Mouse (Mus musculus) heart, adult 2 months (tissue): ENCODE results near the gene Nek2. TPM values are rescaled to one million over a fixed set of nuclear protein-coding genes. Genes with fewer than 3 reads are reported as not detected.
A peak's percentile ranks its signal among the peaks of the same experiment; 100 is the strongest.

Source experiments
- DNase-seq, 2 experiments: peaks; one replicate each; pipeline ENCODE4 v3.0.0; 2021
- H3K27ac ChIP-seq: fragments of 200-600 bp; 2 replicates; pipeline ENCODE4 v1.8.1; 2022
- H3K27me3 ChIP-seq: fragments of 200-500 bp; 2 replicates; pipeline ENCODE4 v1.6.1; 2012; ENCODE audit warnings: mild to moderate bottlenecking, low read length, inconsistent platforms, mixed read lengths; ENCODE audit not compliant: control insufficient read depth, insufficient read depth
- H3K36me3 ChIP-seq: fragments of 200-500 bp; 2 replicates; pipeline ENCODE4 v1.6.1; 2012; ENCODE audit warnings: low read length, inconsistent platforms; ENCODE audit not compliant: control insufficient read depth, insufficient read depth
- H3K4me1 ChIP-seq: fragments of 200-500 bp; 2 replicates; pipeline ENCODE4 v1.6.1; 2011; ENCODE audit warnings: low read length; ENCODE audit not compliant: control insufficient read depth, insufficient read depth
- H3K4me3 ChIP-seq: fragments of 200-600 bp; 2 replicates; pipeline ENCODE4 v1.8.1; 2022
- H3K79me2 ChIP-seq: fragments of 200-500 bp; replicated peaks from 2 replicates; pipeline ENCODE4 v1.6.1; 2012; ENCODE audit warnings: mild to moderate bottlenecking, inconsistent platforms, low read length, moderate library complexity, mixed read lengths; ENCODE audit not compliant: control insufficient read depth, insufficient read depth
- H3K9ac ChIP-seq: fragments of 200-500 bp; 2 replicates; pipeline ENCODE4 v1.6.1; 2012; ENCODE audit warnings: low read depth, mild to moderate bottlenecking, control low read depth, inconsistent platforms, low read length, mixed read lengths
- CTCF ChIP-seq: fragments of 200-600 bp; IDR thresholded peaks from 2 replicates; pipeline ENCODE4 v1.8.1; 2022; ENCODE audit warnings: antibody characterized with exemption, mild to moderate bottlenecking, moderate library complexity
- EP300 ChIP-seq: fragments of 200-500 bp; IDR thresholded peaks from 2 replicates; pipeline ENCODE4 v1.6.1; 2011; ENCODE audit warnings: low read depth, low read length, control low read depth; ENCODE audit not compliant: insufficient read depth
- POLR2A ChIP-seq: fragments of 200-500 bp; IDR thresholded peaks from 2 replicates; pipeline ENCODE4 v1.6.1; 2011; ENCODE audit warnings: mild to moderate bottlenecking, low read depth, low read length, control low read depth; ENCODE audit not compliant: insufficient read depth
- WGBS: fragments of 180-500 bp; shearing (Covaris S2); methylation state at CpG from one replicate; pipeline ENCODE4 v1.1.7; 2018; 5-methylcytosine and 5-hydroxymethylcytosine counted together
- intact Hi-C: fragments of 180-260 bp; cut with DNase I; formaldehyde crosslinking; loops from one replicate; pipeline ENCODE4 v1.15.1; 2025
- polyA plus RNA-seq: library from polyadenylated mRNA; depleted of rRNA; stranded (reverse); fragments of >200 nt; gene quantifications from 2 replicates; pipeline ENCODE4 v1.2.3, GENCODE M21; 2012
- total RNA-seq, 2 experiments: library from RNA; stranded (reverse); gene quantifications; 2 replicates each; pipeline ENCODE4 v1.2.3; 2021

Gene Nek2
- total and polyA plus RNA-seq, 3 experiments = 0.09 to 0.47 (median 0.37) TPM

- Histone ChIP-seq H3K9ac (no peak overlapping the region), H3K36me3 (no peaks in the 10 kb centered on the region), H3K4me1 (no peaks in the 10 kb centered on the region; the same call in 1 of the 2 replicates), H3K27ac (no peak overlapping the region), H3K27me3 (no peaks in the 10 kb centered on the region), H3K4me3 (no peak overlapping the region), H3K79me2 (no peaks in the 10 kb centered on the region)
- no peak for DNase-seq
- intact Hi-C loops = no loop called here
- WGBS = 50% methylated on average over 7 of the region's 7 CpGs
- TF ChIP-seq POLR2A (no peak), EP300 (no peak), CTCF (no peak)
These were observed 53.8 kb downstream of the Nek2 start for GRCm38 (mm10) chr1:191875006-191875405.

- intact Hi-C loops = no loop called here
- no peak for DNase-seq
- H3K27me3 ChIP-seq = no peaks in the 10 kb centered on the region
- H3K9ac ChIP-seq = no peak overlapping the region
- no peaks in the 10 kb centered on the region for H3K36me3 ChIP-seq
- no peak overlapping the region for H3K27ac ChIP-seq
- WGBS = 66% methylated on average over 9 of the region's 9 CpGs
- H3K4me1 ChIP-seq = no peaks in the 10 kb centered on the region; the same call in 1 of the 2 replicates
- TF ChIP-seq EP300 (no peak), CTCF (no peak), POLR2A (no peak)
- H3K79me2 ChIP-seq = no peaks in the 10 kb centered on the region
- no peak overlapping the region for H3K4me3 ChIP-seq
These were observed 54.5 kb downstream of the Nek2 start for GRCm38 (mm10) chr1:191875683-191876305.

- Histone ChIP-seq H3K4me3 (no peak overlapping the region), H3K4me1 (no peaks in the 10 kb centered on the region; the same call in 1 of the 2 replicates), H3K27ac (no peak overlapping the region), H3K9ac (no peak overlapping the region), H3K36me3 (no peaks in the 10 kb centered on the region), H3K79me2 (no peaks in the 10 kb centered on the region), H3K27me3 (no peaks in the 10 kb centered on the region)
- no peak for TF ChIP-seq POLR2A
- no peak for TF ChIP-seq CTCF
- no peak for TF ChIP-seq EP300
- 79% methylated on average over 10 of the region's 10 CpGs for WGBS
- no peak for DNase-seq
- intact Hi-C loops = no loop called here
These were observed 56.4 kb downstream of the Nek2 start for GRCm38 (mm10) chr1:191877681-191878080.

- Histone ChIP-seq H3K79me2 (no peaks in the 10 kb centered on the region), H3K27me3 (no peaks in the 10 kb centered on the region), H3K36me3 (no peaks in the 10 kb centered on the region), H3K27ac (no peak overlapping the region), H3K4me1 (no peaks in the 10 kb centered on the region; the same call in 1 of the 2 replicates), H3K9ac (no peak overlapping the region), H3K4me3 (no peak overlapping the region)
- intact Hi-C loops = no loop called here
- TF ChIP-seq POLR2A (no peak), CTCF (no peak), EP300 (no peak)
- WGBS = 32% methylated on average over 4 of the region's 4 CpGs
- peak in 1 of 2 experiments; percentile 26 for DNase-seq
These were observed 57.3 kb downstream of the Nek2 start for GRCm38 (mm10) chr1:191878518-191878921.

- TF ChIP-seq EP300 (no peak), CTCF (no peak), POLR2A (no peak)
- Histone ChIP-seq H3K27me3 (no peaks in the 10 kb centered on the region), H3K36me3 (no peaks in the 10 kb centered on the region), H3K4me3 (no peak overlapping the region), H3K4me1 (no peaks in the 10 kb centered on the region; the same call in 1 of the 2 replicates), H3K9ac (no peak overlapping the region), H3K27ac (no peak overlapping the region), H3K79me2 (no peaks in the 10 kb centered on the region)
- intact Hi-C loops = no loop called here
- WGBS = 73% methylated on average over 3 of the region's 3 CpGs
- DNase-seq = no peak
These were observed 59.0 kb downstream of the Nek2 start for GRCm38 (mm10) chr1:191880247-191880646.

- Histone ChIP-seq H3K4me3 (no peak overlapping the region), H3K27me3 (no peaks in the 10 kb centered on the region), H3K27ac (no peak overlapping the region), H3K79me2 (no peaks in the 10 kb centered on the region), H3K36me3 (no peaks in the 10 kb centered on the region), H3K4me1 (no peaks in the 10 kb centered on the region), H3K9ac (no peak overlapping the region)
- peak in 1 of 2 experiments; percentile 18 for DNase-seq
- WGBS = 52% methylated on average over 8 of the region's 8 CpGs
- TF ChIP-seq EP300 (no peak), POLR2A (no peak), CTCF (no peak)
- intact Hi-C loops = no loop called here
These were observed 59.8 kb downstream of the Nek2 start for GRCm38 (mm10) chr1:191880921-191881609.
